Mouse (Mus musculus): ENCODE data around the gene Nisch. TPM values are rescaled to one million over a fixed set of nuclear protein-coding genes. Genes with fewer than 3 reads are reported as not detected.

The Nisch gene
- polyA plus RNA-seq, 1 experiment from 2014 or later: 436 TPM

DNA sequence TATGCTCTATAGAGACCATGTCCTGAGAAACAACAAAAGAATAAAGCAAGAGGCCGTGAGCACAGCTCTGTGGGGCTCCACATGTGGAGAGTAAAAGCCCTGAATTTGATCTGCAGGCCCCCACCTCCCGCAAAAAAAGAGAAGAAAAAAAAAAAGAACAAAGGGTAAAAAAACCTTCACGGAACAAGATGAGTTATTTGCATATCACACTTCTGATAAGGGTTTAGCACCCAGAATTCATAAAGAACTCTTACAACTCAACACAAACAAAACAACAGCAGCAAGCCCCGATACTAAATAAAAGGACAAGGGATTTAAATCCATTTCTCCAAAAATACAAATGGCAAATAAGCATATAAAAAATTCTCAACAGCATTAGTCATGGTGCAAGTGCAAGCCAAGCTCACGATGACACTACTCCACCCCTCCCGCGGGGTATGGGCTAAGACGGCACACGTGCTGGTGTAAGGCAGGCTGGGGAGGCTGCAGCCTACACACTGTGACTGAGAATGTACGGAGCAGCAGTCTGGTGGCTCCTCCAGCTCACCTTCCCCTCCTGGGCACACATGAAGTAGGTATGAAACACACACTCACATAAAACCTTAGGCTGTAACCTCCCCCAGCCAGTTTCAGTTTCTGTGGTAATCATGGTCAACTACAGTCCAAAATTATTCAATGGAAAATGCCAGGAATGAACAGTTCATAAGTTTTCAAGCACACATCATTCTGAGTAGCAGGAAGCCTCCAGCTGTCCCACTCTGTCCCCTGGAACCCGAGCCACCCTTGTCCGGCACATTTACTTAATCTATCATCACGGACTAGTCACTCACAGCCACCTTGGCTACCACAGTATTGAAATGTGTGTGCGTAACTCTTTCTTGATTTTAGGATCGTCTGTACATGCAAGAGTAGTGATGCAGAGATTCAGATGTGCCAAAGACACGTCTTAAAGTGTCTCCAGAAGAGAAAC, 18.9 kb downstream of the Nisch start:
- Histone ChIP-seq H3K9me3 (no peaks in the 10 kb centered on the region), H3K27me3 (replicated peaks) (no peaks in the 10 kb centered on the region), H3K27ac (no peak overlapping the region), H3K36me3 (peaks cover 83% of the 10 kb centered on the region), H3K4me1 (no peaks in the 10 kb centered on the region), H3K9ac (no peak overlapping the region), H3K4me3 (no peak overlapping the region), H3K4me2 (replicated peaks) (no peak overlapping the region)
- ATAC-seq (ENCODE audit: low FRiP score, low read depth): no peak
- 77% methylated on average over 16 of the region's 16 CpGs for WGBS

DNA sequence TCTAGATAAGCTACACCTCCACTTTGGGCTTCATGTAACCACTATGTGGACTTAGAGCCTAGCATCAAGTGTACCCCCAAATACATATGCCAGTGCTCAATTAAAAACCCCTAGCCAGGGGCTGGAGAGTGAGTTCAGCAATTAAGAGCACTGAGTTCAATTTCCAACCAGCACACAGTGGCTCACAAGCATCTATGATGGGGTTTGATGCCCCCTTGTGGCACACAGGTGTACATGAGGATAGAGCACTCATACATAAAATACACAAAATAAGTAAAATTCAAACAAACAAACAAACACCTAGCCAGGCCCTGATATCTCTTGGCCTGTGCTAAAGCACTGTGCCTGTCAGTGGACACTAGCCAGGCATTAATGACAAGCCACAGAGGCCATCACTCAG, 20.8 kb downstream of the Nisch start:
- Histone ChIP-seq H3K4me1 (no peaks in the 10 kb centered on the region), H3K27me3 (replicated peaks) (no peaks in the 10 kb centered on the region), H3K9ac (no peak overlapping the region), H3K36me3 (peaks cover 83% of the 10 kb centered on the region), H3K4me2 (replicated peaks) (no peak overlapping the region), H3K4me3 (no peak overlapping the region), H3K27ac (no peak overlapping the region), H3K9me3 (no peaks in the 10 kb centered on the region)
- ATAC-seq (ENCODE audit: low FRiP score, low read depth): no peak

DNA sequence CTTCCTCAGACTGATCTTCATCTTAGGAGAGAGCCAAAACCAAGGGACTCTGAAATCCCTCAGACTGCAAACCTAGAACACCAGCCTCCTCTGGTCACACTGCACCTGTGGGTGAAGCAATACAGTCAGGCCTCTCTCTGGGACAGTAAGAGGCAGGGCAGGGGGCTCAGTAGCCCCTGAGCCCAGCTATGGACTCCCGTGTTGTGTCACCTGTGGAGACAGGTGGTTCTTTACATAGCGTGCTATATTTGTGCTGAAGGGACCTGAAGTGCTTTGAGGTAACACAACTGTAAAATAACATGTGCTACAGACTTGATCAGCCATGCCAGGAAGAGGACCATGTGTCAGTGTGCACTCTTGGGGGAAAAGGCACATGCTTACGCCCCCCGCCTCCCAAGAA, 21.2 kb downstream of the Nisch start:
- Histone ChIP-seq H3K4me1 (no peaks in the 10 kb centered on the region), H3K4me3 (no peak overlapping the region), H3K36me3 (peaks cover 83% of the 10 kb centered on the region), H3K27ac (no peak overlapping the region), H3K27me3 (replicated peaks) (no peaks in the 10 kb centered on the region), H3K9ac (no peak overlapping the region), H3K4me2 (replicated peaks) (no peak overlapping the region), H3K9me3 (no peaks in the 10 kb centered on the region)
- ATAC-seq (ENCODE audit: low FRiP score, low read depth): no peak
- WGBS: 94% methylated on average over 4 of the region's 4 CpGs

DNA sequence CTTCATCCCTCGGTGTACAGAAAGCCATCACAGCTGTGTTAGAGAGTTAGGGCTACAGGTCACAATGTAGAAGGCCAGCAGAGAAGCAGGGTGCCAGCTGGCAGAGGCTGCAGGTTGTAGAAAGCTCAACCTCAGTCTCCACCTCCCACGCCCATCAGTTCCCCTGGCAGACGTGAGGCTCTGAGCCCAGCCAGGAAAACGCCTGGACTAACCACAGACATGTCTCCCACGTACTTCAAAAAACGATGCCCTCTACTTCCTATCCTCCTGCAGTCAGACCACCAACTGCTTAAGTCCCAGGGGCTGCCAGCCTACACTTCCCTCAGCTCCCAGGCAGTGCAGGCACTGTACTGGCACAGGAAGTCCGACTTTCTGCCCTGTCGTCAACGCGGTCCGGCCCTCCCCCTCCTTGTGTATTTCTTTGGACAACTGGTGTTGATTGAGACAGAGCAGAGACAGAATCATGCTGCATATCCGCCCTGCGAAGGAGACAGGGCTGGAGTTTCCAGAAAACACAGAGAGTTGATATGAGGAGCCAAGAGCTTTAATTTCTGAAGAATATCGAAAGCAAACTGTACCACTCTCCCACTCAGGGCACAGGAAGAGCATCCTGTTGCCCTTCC, 21.7 kb downstream of the Nisch start:
- Histone ChIP-seq H3K9me3 (no peaks in the 10 kb centered on the region), H3K9ac (no peak overlapping the region), H3K4me1 (no peaks in the 10 kb centered on the region), H3K36me3 (peaks cover 83% of the 10 kb centered on the region), H3K4me3 (no peak overlapping the region), H3K27me3 (replicated peaks) (no peaks in the 10 kb centered on the region), H3K27ac (no peak overlapping the region), H3K4me2 (replicated peaks) (no peak overlapping the region)
- ATAC-seq (ENCODE audit: low FRiP score, low read depth): no peak
- 91% methylated on average over 14 of the region's 14 CpGs for WGBS

DNA sequence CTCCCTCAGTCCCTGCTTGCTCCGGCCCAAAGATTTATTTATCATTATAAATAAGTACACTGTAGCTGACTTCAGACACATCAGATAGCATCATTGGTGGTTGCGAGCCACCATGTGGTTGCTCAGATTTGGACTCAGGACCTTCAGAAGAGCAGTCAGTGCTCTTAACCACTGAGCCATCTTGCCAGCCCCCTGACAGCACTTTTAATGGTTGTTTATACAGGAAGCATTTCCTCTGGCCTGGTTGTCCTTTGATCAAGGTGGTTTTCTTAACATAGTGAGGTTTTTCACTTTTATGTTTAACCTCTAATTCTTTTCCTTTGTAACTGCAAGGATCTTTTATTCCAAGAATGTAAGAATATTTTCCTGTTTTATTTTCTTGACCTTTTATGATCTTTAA, 22.3 kb downstream of the Nisch start:
- Histone ChIP-seq H3K4me3 (no peak overlapping the region), H3K4me2 (replicated peaks) (no peak overlapping the region), H3K9me3 (no peaks in the 10 kb centered on the region), H3K27ac (no peak overlapping the region), H3K27me3 (replicated peaks) (no peaks in the 10 kb centered on the region), H3K9ac (no peak overlapping the region), H3K36me3 (peaks cover 84% of the 10 kb centered on the region), H3K4me1 (no peaks in the 10 kb centered on the region)
- ATAC-seq (ENCODE audit: low FRiP score, low read depth): no peak
- 90% methylated on average over 2 of the region's 2 CpGs for WGBS

DNA sequence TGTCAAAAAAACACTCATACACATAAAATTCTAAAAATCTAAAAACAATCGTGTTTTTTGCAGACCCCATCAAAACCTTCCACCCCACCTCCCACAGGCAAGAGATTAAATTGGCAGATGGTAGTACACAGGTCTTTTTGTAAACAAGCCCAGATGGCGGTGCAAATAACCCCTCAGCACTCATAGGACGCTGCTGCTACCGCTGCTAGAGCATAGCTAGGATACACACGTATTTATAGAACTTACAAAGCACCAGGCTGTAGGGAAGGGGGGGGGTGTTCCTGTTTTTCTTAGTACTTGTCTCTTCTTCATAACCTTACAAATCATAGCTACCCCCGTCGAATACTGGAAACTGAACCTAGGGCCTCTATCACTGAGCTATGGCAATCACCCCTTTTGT, 23.0 kb downstream of the Nisch start:
- 90% methylated on average over 7 of the region's 7 CpGs for WGBS
- Histone ChIP-seq H3K4me3 (no peak overlapping the region), H3K4me1 (peaks cover 4% of the 10 kb centered on the region; the same call in 1 of the 2 replicates), H3K27ac (no peak overlapping the region), H3K9me3 (no peaks in the 10 kb centered on the region), H3K9ac (no peak overlapping the region), H3K36me3 (peaks cover 84% of the 10 kb centered on the region), H3K27me3 (replicated peaks) (no peaks in the 10 kb centered on the region), H3K4me2 (replicated peaks) (no peak overlapping the region)
- no peak for ATAC-seq (ENCODE audit: low FRiP score, low read depth)

DNA sequence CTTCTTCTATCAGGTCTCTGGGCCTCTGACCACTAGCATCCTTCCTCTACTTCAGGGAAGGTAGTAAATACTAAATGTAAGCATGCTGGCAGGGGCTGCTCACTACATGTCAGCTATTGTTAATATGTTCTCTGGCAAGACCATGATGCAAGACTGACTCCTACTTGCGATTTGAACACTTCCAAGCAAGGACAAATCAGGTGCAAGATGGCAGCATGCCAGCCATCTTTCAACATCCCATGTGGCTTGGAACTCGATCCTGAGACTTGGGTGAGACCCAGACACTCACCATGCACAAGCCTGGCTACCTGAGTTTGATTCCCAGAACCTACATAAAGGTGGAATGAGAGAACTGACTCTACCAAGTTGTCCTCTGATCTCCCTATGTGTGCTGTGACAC, 24.8 kb downstream of the Nisch start:
- WGBS: 84% methylated on average over 2 of the region's 2 CpGs
- ATAC-seq (ENCODE audit: low FRiP score, low read depth): no peak
- H3K4me1 ChIP-seq: peaks cover 4% of the 10 kb centered on the region; the same call in 1 of the 2 replicates
- H3K4me3 ChIP-seq: no peak overlapping the region
- H3K4me2 ChIP-seq (replicated peaks): no peak overlapping the region
- H3K9ac ChIP-seq: no peak overlapping the region
- H3K27ac ChIP-seq: no peak overlapping the region
- no peaks in the 10 kb centered on the region for H3K27me3 ChIP-seq (replicated peaks)
- peaks cover 92% of the 10 kb centered on the region for H3K36me3 ChIP-seq
- no peaks in the 10 kb centered on the region for H3K9me3 ChIP-seq

DNA sequence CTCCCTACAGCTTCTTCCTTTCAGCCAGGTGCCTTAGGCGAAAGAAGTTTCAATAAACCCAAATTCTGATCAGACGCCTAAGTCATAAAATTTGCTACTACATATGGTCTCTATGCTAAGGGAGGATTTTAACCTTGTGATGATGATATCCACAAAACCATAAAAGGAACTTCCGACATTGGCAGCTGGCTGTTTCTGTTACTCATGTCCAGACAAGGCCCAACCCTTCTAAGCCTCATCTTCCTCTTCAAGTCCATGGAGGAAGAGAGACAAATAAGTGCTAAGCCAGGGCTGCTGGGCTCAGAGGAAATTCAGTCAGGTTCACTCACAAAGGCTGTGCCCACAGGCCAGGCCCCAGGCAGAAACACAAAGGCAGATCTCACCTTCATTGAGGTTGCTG, 27.4 kb downstream of the Nisch start:
- Histone ChIP-seq H3K4me1 (peaks cover 4% of the 10 kb centered on the region; the same call in 1 of the 2 replicates), H3K27me3 (replicated peaks) (no peaks in the 10 kb centered on the region), H3K36me3 (peaks cover 97% of the 10 kb centered on the region), H3K9ac (no peak overlapping the region), H3K9me3 (no peaks in the 10 kb centered on the region), H3K4me2 (replicated peaks) (no peak overlapping the region), H3K27ac (no peak overlapping the region), H3K4me3 (no peak overlapping the region)
- 93% methylated on average over 3 of the region's 3 CpGs for WGBS
- no peak for ATAC-seq (ENCODE audit: low FRiP score, low read depth)

DNA sequence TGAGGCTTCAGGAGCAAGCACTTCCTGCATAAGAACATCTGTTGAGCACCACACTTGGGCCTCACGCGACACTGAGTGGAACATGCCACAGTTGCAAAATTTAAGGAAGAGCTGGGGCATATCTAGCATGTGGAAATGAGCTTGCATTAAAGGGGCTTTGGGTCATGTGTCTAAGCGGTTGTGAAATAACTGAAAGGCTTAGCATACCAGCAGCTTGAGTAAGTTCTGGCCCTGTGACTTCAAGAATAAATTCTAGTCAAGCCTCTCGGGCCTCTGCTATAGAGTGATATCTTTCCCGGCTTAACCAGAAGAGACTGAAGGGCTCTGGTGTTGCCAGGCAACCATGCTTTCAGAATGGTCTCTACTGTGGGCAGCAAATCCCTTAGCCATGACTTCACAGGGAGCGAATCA, 28.0 kb downstream of the Nisch start:
- Histone ChIP-seq H3K4me3 (no peak overlapping the region), H3K9me3 (no peaks in the 10 kb centered on the region), H3K36me3 (peaks cover 99% of the 10 kb centered on the region), H3K9ac (no peak overlapping the region), H3K4me2 (replicated peaks) (no peak overlapping the region), H3K27me3 (replicated peaks) (no peaks in the 10 kb centered on the region), H3K4me1 (peaks cover 4% of the 10 kb centered on the region; the same call in 1 of the 2 replicates), H3K27ac (no peak overlapping the region)
- no peak for ATAC-seq (ENCODE audit: low FRiP score, low read depth)
- 65% methylated on average over 6 of the region's 6 CpGs for WGBS

DNA sequence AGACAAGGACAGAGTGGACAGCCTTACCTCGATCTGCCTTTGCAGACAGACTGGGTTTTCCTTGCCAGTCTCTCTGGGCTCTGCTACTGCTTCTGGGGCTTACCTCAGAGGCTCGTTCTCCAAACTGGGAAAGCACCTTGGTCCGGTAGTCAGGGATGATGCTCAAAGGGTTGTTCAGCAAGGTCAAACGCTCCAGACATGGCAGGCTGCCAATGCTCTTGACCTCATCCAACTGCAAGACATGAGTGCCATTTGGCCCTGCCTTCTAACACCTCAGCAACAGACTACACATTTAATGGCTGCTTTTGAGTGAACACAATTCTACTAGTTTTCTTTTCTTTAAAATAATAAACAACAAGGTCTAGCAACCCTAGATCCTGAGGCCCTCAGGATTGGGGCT, 30.1 kb downstream of the Nisch start:
- no peaks in the 10 kb centered on the region for H3K9me3 ChIP-seq
- H3K4me2 ChIP-seq (replicated peaks): no peak overlapping the region
- peaks cover 100% of the 10 kb centered on the region for H3K36me3 ChIP-seq
- H3K9ac ChIP-seq: no peak overlapping the region
- H3K4me3 ChIP-seq: no peak overlapping the region
- H3K27me3 ChIP-seq (replicated peaks): no peaks in the 10 kb centered on the region
- no peak overlapping the region for H3K27ac ChIP-seq
- WGBS: 87% methylated on average over 4 of the region's 4 CpGs
- H3K4me1 ChIP-seq: peaks cover 4% of the 10 kb centered on the region; the same call in 1 of the 2 replicates
- no peak for ATAC-seq (ENCODE audit: low FRiP score, low read depth)

DNA sequence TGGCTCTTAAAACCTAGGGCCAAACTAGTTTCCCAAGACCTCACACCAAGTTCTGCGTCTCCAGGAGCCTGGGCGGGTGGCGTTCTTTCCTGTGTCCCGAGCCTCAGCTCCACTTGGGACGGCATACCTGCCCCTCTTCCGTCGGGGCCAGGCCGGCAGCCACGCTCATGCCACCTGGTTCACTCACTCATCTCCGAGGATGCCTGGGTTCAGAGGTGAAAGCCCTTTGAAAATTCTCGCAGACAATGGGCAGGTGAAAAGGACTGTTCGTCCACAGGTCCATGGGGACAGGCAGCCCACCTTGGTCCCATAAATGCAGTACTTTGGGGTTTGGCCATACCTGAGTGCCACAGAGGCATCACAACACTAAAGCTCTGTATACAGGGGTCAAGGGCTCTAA, 32.6 kb downstream of the Nisch start:
- no peak for ATAC-seq (ENCODE audit: low FRiP score, low read depth)
- no peak overlapping the region for H3K4me3 ChIP-seq
- no peaks in the 10 kb centered on the region for H3K27me3 ChIP-seq (replicated peaks)
- H3K36me3 ChIP-seq: peaks cover 100% of the 10 kb centered on the region
- H3K4me1 ChIP-seq: peaks cover 4% of the 10 kb centered on the region; the same call in 1 of the 2 replicates
- 95% methylated on average over 12 of the region's 12 CpGs for WGBS
- H3K9me3 ChIP-seq: no peaks in the 10 kb centered on the region
- no peak overlapping the region for H3K27ac ChIP-seq
- H3K4me2 ChIP-seq (replicated peaks): no peak overlapping the region
- H3K9ac ChIP-seq: no peak overlapping the region

DNA sequence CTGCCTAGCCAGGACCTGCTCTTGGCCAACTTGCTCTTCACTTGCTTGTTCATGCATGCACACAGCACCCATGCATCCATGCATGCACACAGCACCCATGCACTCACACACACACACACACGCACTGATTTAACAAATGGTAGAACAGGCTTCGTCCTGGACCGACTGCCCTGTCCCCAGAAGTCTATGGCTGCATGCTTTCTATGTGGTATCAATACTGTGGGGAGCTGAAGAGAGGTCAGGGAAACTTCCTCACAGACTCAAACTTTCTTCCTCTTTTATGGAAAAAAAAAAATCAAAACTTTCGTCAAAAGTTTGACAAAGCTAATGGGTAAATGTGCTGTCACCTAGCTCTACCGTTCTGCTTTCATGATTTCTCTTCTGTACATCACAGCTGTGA, 33.2 kb downstream of the Nisch start:
- ATAC-seq (ENCODE audit: low FRiP score, low read depth): no peak
- H3K27me3 ChIP-seq (replicated peaks): no peaks in the 10 kb centered on the region
- WGBS: 94% methylated on average over 5 of the region's 5 CpGs
- no peaks in the 10 kb centered on the region for H3K4me1 ChIP-seq
- no peak overlapping the region for H3K27ac ChIP-seq
- H3K9ac ChIP-seq: no peak overlapping the region
- H3K4me2 ChIP-seq (replicated peaks): no peak overlapping the region
- no peak overlapping the region for H3K4me3 ChIP-seq
- no peaks in the 10 kb centered on the region for H3K9me3 ChIP-seq
- H3K36me3 ChIP-seq: peaks cover 100% of the 10 kb centered on the region

All from neural tube, embryonic 12.5 days (tissue).